Mouse (Mus musculus) liver, embryonic 15.5 days (tissue): ENCODE measurements at regions not wholly inside any gene's neighbourhood (a gene's known extent, or its start where the extent isn't known, plus 50 kb on each side); places are given as distances from the start of the nearest gene placed in this dataset.
"Not testable (repeated sequence)": the region's sequence is repeated elsewhere in the genome, so short reads cannot be mapped to it uniquely, and the experiment has no call there.

Experiments used
- ATAC-seq: fragments of 200-750 bp; cut with Nextera tagmentation; 2 replicates; pipeline ENCODE4 v1.8.0; 2017; ENCODE audit warnings: moderate number of reproducible peaks, mild to moderate bottlenecking, moderate library complexity; ENCODE audit not compliant: insufficient read depth
- H3K27ac ChIP-seq: fragments of 300-500 bp; sonication (generic); replicated peaks from 2 replicates; pipeline ENCODE4 v1.5.1; 2015; ENCODE audit warnings: mild to moderate bottlenecking, inconsistent platforms
- H3K27me3 ChIP-seq: fragments of 300-500 bp; sonication (generic); 2 replicates; pipeline ENCODE4 v1.6.1; 2015; ENCODE audit warnings: mild to moderate bottlenecking, inconsistent platforms
- H3K36me3 ChIP-seq: fragments of 300-500 bp; sonication (generic); replicated peaks from 2 replicates; pipeline ENCODE4 v1.6.1; 2015; ENCODE audit warnings: moderate library complexity, mild to moderate bottlenecking, inconsistent platforms
- H3K4me1 ChIP-seq: fragments of 300-500 bp; sonication (generic); replicated peaks from 2 replicates; pipeline ENCODE4 v1.6.1; 2015; ENCODE audit warnings: inconsistent platforms
- H3K4me2 ChIP-seq: fragments of 300-500 bp; sonication (generic); 2 replicates; pipeline ENCODE4 v1.6.1; 2015; ENCODE audit warnings: moderate library complexity, mild to moderate bottlenecking, inconsistent platforms
- H3K4me3 ChIP-seq: fragments of 300-500 bp; sonication (generic); replicated peaks from 2 replicates; pipeline ENCODE4 v1.5.1; 2015; ENCODE audit warnings: mild to moderate bottlenecking, inconsistent platforms
- H3K9ac ChIP-seq: fragments of 300-500 bp; sonication (generic); 2 replicates; pipeline ENCODE4 v1.6.1; 2015; ENCODE audit warnings: moderate library complexity, mild to moderate bottlenecking, inconsistent platforms
- H3K9me3 ChIP-seq: fragments of 300-500 bp; sonication (generic); replicated peaks from 2 replicates; pipeline ENCODE4 v1.6.1; 2016; ENCODE audit warnings: inconsistent platforms
- WGBS: fragments of 180-500 bp; shearing (Covaris S2); methylation state at CpG from one replicate; pipeline ENCODE4 v1.1.7; 2015; ENCODE audit warnings: mixed read lengths; ENCODE audit not compliant: insufficient replicate concordance; 5-methylcytosine and 5-hydroxymethylcytosine counted together

DNA sequence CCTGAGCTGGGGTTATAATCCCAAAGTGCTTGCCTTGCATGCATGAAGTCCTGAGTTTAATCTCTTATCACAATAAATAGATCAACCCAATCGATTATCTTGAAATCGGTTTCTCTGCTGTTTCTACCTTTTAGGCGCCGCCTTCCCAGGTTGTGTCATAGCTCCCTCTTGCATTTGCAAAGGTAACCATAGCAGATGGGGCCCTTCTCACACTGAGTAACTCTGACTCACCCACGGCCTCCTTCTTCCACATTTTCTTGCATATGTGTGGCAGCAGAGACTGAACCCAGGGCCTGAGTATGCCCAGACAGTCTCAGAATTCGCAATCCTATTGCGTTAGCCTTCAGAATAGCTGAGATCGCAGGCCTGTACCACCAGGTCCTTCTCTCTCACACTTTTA lies 570.7 kb upstream of the Gm10131 start:
- Histone ChIP-seq H3K27ac (no peak overlapping the region), H3K9ac (no peak overlapping the region), H3K36me3 (no peaks in the 10 kb centered on the region), H3K4me1 (no peaks in the 10 kb centered on the region), H3K9me3 (no peaks in the 10 kb centered on the region), H3K4me3 (no peak overlapping the region), H3K4me2 (no peak overlapping the region), H3K27me3 (no peaks in the 10 kb centered on the region)
- ATAC-seq = no peak
- 69% methylated on average over 8 of the region's 8 CpGs for WGBS

GRCm38 (mm10) chr8:34679565-34680291 lies 568.2 kb upstream of the Gm10131 start:
- Histone ChIP-seq H3K9ac (no peak overlapping the region), H3K27me3 (no peaks in the 10 kb centered on the region), H3K9me3 (no peaks in the 10 kb centered on the region), H3K27ac (no peak overlapping the region), H3K4me2 (no peak overlapping the region), H3K4me3 (no peak overlapping the region), H3K4me1 (no peaks in the 10 kb centered on the region), H3K36me3 (no peaks in the 10 kb centered on the region)
- ATAC-seq = no peak
- WGBS = 47% methylated on average over 14 of the region's 14 CpGs

- no peak overlapping the region for H3K4me2 ChIP-seq
- 83% methylated on average over 8 of the region's 8 CpGs for WGBS
- H3K4me1 ChIP-seq = no peaks in the 10 kb centered on the region
- no peak overlapping the region for H3K27ac ChIP-seq
- H3K4me3 ChIP-seq = no peak overlapping the region
- H3K9ac ChIP-seq = no peak overlapping the region
- H3K9me3 ChIP-seq = no peaks in the 10 kb centered on the region
- no peak for ATAC-seq
- H3K36me3 ChIP-seq = no peaks in the 10 kb centered on the region
- H3K27me3 ChIP-seq = no peaks in the 10 kb centered on the region
Observed at GRCm38 (mm10) chr8:34678879-34679278, 567.3 kb upstream of the Gm10131 start.

DNA sequence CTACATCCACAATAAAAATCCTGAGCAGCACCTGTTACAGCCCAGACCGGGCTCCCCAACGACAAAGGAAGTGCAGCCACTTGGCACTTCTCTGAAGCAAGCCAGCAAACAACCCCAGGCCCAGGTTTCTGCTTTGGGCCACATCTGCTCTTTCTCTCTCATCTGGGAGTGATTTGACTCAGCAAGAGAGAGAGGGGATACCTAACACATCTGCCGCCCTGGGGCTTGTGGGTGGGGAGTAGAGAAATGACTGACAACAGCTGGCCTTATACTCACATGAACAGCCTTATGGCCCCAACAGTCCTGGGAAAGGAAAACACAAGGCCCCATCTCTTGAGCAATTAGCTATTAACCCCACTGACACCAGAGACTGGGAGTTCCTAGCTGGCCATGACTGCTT lies 560.2 kb upstream of the Gm10131 start:
- Histone ChIP-seq H3K4me3 (no peak overlapping the region), H3K27me3 (no peaks in the 10 kb centered on the region), H3K9me3 (no peaks in the 10 kb centered on the region), H3K36me3 (no peaks in the 10 kb centered on the region), H3K9ac (no peak overlapping the region), H3K27ac (peak overlapping the region; percentile 41; the same call in 1 of the 2 replicates), H3K4me1 (peaks cover 15% of the 10 kb centered on the region), H3K4me2 (no peak overlapping the region)
- no peak for ATAC-seq
- WGBS = 4% methylated on average over 3 of the region's 3 CpGs

GRCm38 (mm10) chr8:34670930-34671715 lies 559.6 kb upstream of the Gm10131 start:
- Histone ChIP-seq H3K27me3 (no peaks in the 10 kb centered on the region), H3K4me3 (no peak overlapping the region), H3K4me1 (peaks cover 15% of the 10 kb centered on the region), H3K36me3 (no peaks in the 10 kb centered on the region), H3K9me3 (no peaks in the 10 kb centered on the region), H3K27ac (peak overlapping the region; percentile 41; the same call in 1 of the 2 replicates), H3K4me2 (no peak overlapping the region), H3K9ac (no peak overlapping the region)
- peak; percentile 57; the same call in 1 of the 2 replicates for ATAC-seq
- WGBS = 14% methylated on average over 4 of the region's 4 CpGs

DNA sequence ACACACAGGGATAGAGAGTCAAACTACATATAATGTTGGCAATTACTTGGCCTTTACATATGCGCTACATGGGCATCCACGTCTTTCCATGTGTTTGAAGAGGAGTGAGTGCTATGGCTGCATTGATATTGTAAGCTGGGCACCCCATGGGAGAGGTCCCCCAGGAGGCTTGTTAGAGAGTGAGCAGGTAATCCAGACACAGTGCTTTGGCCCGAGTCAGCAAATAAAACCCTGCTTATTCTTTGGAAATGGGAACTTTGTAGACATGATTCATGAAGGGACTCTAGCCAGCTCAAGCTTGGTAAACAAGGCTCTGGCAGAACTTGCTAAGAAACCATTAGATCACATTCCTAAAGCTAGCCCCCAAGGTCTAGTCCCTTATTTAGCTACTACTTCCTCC lies 557.6 kb upstream of the Gm10131 start:
- Histone ChIP-seq H3K27ac (no peak overlapping the region), H3K9ac (no peak overlapping the region), H3K27me3 (no peaks in the 10 kb centered on the region), H3K4me3 (no peak overlapping the region), H3K9me3 (no peaks in the 10 kb centered on the region), H3K4me2 (no peak overlapping the region), H3K4me1 (peaks cover 15% of the 10 kb centered on the region), H3K36me3 (no peaks in the 10 kb centered on the region)
- WGBS = 54% methylated on average over 3 of the region's 3 CpGs
- ATAC-seq = no peak

- Histone ChIP-seq H3K4me1 (no peaks in the 10 kb centered on the region), H3K27ac (no peak overlapping the region), H3K27me3 (no peaks in the 10 kb centered on the region), H3K36me3 (no peaks in the 10 kb centered on the region), H3K4me3 (no peak overlapping the region), H3K9ac (no peak overlapping the region), H3K9me3 (no peaks in the 10 kb centered on the region), H3K4me2 (no peak overlapping the region)
- ATAC-seq = no peak
- WGBS = 72% methylated on average over 4 of the region's 4 CpGs
Observed at GRCm38 (mm10) chr8:34664429-34664828, 552.9 kb upstream of the Gm10131 start.

DNA sequence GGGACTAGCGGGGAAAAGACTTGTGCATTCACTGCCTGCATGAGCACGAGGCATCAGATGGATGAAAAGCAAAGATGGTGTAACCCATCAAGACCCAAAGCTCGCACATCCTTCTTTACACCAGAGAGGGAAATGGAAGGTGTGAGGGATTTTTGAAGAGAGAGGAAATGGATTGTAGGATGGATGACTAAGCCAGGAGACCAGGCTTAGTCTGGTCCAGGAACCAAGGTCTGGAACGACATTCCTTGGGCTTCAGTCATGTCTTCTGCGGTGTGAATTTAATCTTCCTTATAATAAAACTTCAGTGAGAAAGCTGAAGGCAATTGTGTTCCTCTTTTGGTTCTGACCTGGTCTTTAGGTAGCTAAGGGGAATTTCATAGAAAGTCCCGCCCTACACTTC lies 551.0 kb upstream of the Gm10131 start:
- Histone ChIP-seq H3K9me3 (no peaks in the 10 kb centered on the region), H3K4me1 (no peaks in the 10 kb centered on the region), H3K36me3 (no peaks in the 10 kb centered on the region), H3K4me2 (no peak overlapping the region), H3K9ac (no peak overlapping the region), H3K4me3 (no peak overlapping the region), H3K27me3 (no peaks in the 10 kb centered on the region), H3K27ac (no peak overlapping the region)
- no peak for ATAC-seq
- 66% methylated on average over 6 of the region's 6 CpGs for WGBS

- ATAC-seq = no peak
- Histone ChIP-seq H3K9me3 (no peaks in the 10 kb centered on the region), H3K36me3 (no peaks in the 10 kb centered on the region), H3K9ac (no peak overlapping the region), H3K4me2 (no peak overlapping the region), H3K27me3 (no peaks in the 10 kb centered on the region), H3K4me1 (no peaks in the 10 kb centered on the region), H3K27ac (no peak overlapping the region), H3K4me3 (no peak overlapping the region)
- 64% methylated on average over 8 of the region's 8 CpGs for WGBS
Observed at GRCm38 (mm10) chr8:34651750-34652149, 540.2 kb upstream of the Gm10131 start.

GRCm38 (mm10) chr8:34628221-34628620 lies 516.7 kb upstream of the Gm10131 start:
- not testable (repeated sequence) for H3K9ac ChIP-seq, H3K4me1 ChIP-seq, H3K4me2 ChIP-seq, H3K9me3 ChIP-seq, H3K36me3 ChIP-seq, H3K27ac ChIP-seq, H3K27me3 ChIP-seq, H3K4me3 ChIP-seq, ATAC-seq
- 81% methylated on average over 2 of the region's 2 CpGs for WGBS

GRCm38 (mm10) chr8:34625670-34626069 lies 514.1 kb upstream of the Gm10131 start:
- 71% methylated on average over 10 of the region's 10 CpGs for WGBS
- Histone ChIP-seq H3K27ac (no peak overlapping the region), H3K4me2 (no peak overlapping the region), H3K9me3 (no peaks in the 10 kb centered on the region), H3K9ac (no peak overlapping the region), H3K4me1 (no peaks in the 10 kb centered on the region), H3K36me3 (no peaks in the 10 kb centered on the region), H3K27me3 (no peaks in the 10 kb centered on the region), H3K4me3 (no peak overlapping the region)
- ATAC-seq = no peak
